Mouse (Mus musculus) MEL (cell line): ENCODE results near the gene Defb22. TPM values are rescaled to one million over a fixed set of nuclear protein-coding genes. Genes with fewer than 3 reads are reported as not detected.

Experiments
- DNase-seq: peaks from one replicate; pipeline ENCODE4 v3.0.0; 2011; ENCODE audit warnings: low read depth, low spot score
- H3K27ac ChIP-seq: 2 replicates; pipeline ENCODE4 v1.5.1; 2012; ENCODE audit warnings: low read depth, mild to moderate bottlenecking, control low read depth, low read length, moderate library complexity; ENCODE audit not compliant: control insufficient read depth
- H3K27me3 ChIP-seq, 2 experiments: fragments of 150-350 bp in 1 of 2; sonication (generic) in 1 of 2; 2 replicates each; pipeline ENCODE4 v1.6.1; 2012; ENCODE audit warnings: low read length in 2 of 2, mild to moderate bottlenecking in 2 of 2, improper control_type of control experiment in 1 of 2, moderate library complexity in 1 of 2; ENCODE audit not compliant: insufficient read depth in 2 of 2, control insufficient read depth in 1 of 2
- H3K36me3 ChIP-seq, 2 experiments: 2 replicates each; pipeline ENCODE4 v1.6.1; 2012 to 2014; ENCODE audit warnings: low read length in 2 of 2, improper control_type of control experiment in 1 of 2, inconsistent platforms in 1 of 2, mild to moderate bottlenecking in 1 of 2; ENCODE audit not compliant: insufficient read depth in 2 of 2, control insufficient read depth in 1 of 2
- H3K4me1 ChIP-seq, 2 experiments: fragments of 150-350 bp in 1 of 2; sonication (generic) in 1 of 2; 2 replicates each; pipeline ENCODE4 v1.6.1; 2012; ENCODE audit warnings: low read length in 2 of 2, improper control_type of control experiment in 1 of 2, mild to moderate bottlenecking in 1 of 2; ENCODE audit not compliant: insufficient read depth in 2 of 2, control insufficient read depth in 1 of 2
- H3K4me3 ChIP-seq, 2 experiments: fragments of 150-350 bp in 1 of 2; sonication (generic) in 1 of 2; 2 replicates each; pipeline ENCODE4 v1.5.1; 2012; ENCODE audit warnings: low read depth in 2 of 2, low read length in 2 of 2, mild to moderate bottlenecking in 2 of 2, moderate library complexity in 2 of 2, control low read depth in 1 of 2, improper control_type of control experiment in 1 of 2; ENCODE audit not compliant: control insufficient read depth in 1 of 2, insufficient read depth in 1 of 2
- H3K79me2 ChIP-seq: 2 replicates; pipeline ENCODE4 v1.6.1; 2012; ENCODE audit warnings: mild to moderate bottlenecking, low read length, moderate library complexity; ENCODE audit not compliant: control insufficient read depth, poor library complexity, insufficient read depth
- H3K9ac ChIP-seq: 2 replicates; pipeline ENCODE4 v1.6.1; 2012; ENCODE audit warnings: low read depth, mild to moderate bottlenecking, control low read depth, low read length, moderate library complexity; ENCODE audit not compliant: control insufficient read depth, poor library complexity, severe bottlenecking
- H3K9me3 ChIP-seq: fragments of 150-350 bp; sonication (generic); replicated peaks from 2 replicates; pipeline ENCODE4 v1.6.1; 2012; ENCODE audit warnings: mild to moderate bottlenecking, low read length, improper control_type of control experiment, moderate library complexity; ENCODE audit not compliant: insufficient read depth
- BHLHE40 ChIP-seq: IDR thresholded peaks from 2 replicates; pipeline ENCODE4 v1.6.1; 2012; ENCODE audit warnings: low read depth, mild to moderate bottlenecking, inconsistent platforms, low read length, improper control_type of control experiment, borderline replicate concordance
- CHD1 ChIP-seq: IDR thresholded peaks from 2 replicates; pipeline ENCODE4 v1.6.1; 2012; ENCODE audit warnings: low read depth, mild to moderate bottlenecking, inconsistent platforms, low read length, improper control_type of control experiment
- CHD2 ChIP-seq: IDR thresholded peaks from 2 replicates; pipeline ENCODE4 v1.6.1; 2011; ENCODE audit warnings: low read length, improper control_type of control experiment
- CTCF ChIP-seq, 3 experiments: IDR thresholded peaks in 2 of 3; conservative IDR thresholded peaks in 1 of 3; 2 replicates each; pipeline ENCODE4 v1.5.1; 2011 to 2012; ENCODE audit warnings: low read length in 3 of 3, low read depth in 2 of 3, mild to moderate bottlenecking in 2 of 3, improper control_type of control experiment in 1 of 3, inconsistent platforms in 1 of 3, mixed read lengths in 1 of 3, moderate library complexity in 1 of 3; ENCODE audit not compliant: control insufficient read depth in 1 of 3, insufficient read depth in 1 of 3, poor library complexity in 1 of 3, severe bottlenecking in 1 of 3
- EP300 ChIP-seq, 2 experiments: IDR thresholded peaks; 2 replicates each; pipeline ENCODE4 v1.6.1; 2011; ENCODE audit warnings: improper control_type of control experiment in 2 of 2, low read length in 2 of 2, low read depth in 1 of 2, mild to moderate bottlenecking in 1 of 2
- GABPA ChIP-seq: IDR thresholded peaks from 2 replicates; pipeline ENCODE4 v1.6.1; 2012; ENCODE audit warnings: low read depth, mild to moderate bottlenecking, inconsistent platforms, low read length, improper control_type of control experiment, moderate library complexity
- GATA1 ChIP-seq: IDR thresholded peaks from 2 replicates; pipeline ENCODE4 v1.6.1; 2011; ENCODE audit warnings: low read depth, low read length, improper control_type of control experiment
- JUND ChIP-seq: IDR thresholded peaks from 2 replicates; pipeline ENCODE4 v1.6.1; 2011; ENCODE audit warnings: low read depth, mild to moderate bottlenecking, improper control_type of control experiment, low read length
- MAFK ChIP-seq: IDR thresholded peaks from 2 replicates; pipeline ENCODE4 v1.6.1; 2011; ENCODE audit warnings: low read depth, mild to moderate bottlenecking, low read length, improper control_type of control experiment, borderline replicate concordance
- MYC ChIP-seq: IDR thresholded peaks from 2 replicates; pipeline ENCODE4 v1.6.1; 2011; ENCODE audit warnings: low read depth, mild to moderate bottlenecking, low read length, improper control_type of control experiment, moderate library complexity
- NRF1 ChIP-seq: IDR thresholded peaks from 2 replicates; pipeline ENCODE4 v1.6.1; 2014; ENCODE audit warnings: low read depth, mild to moderate bottlenecking, inconsistent platforms, low read length, improper control_type of control experiment, moderate library complexity; ENCODE audit not compliant: poor library complexity, insufficient read depth, severe bottlenecking
- POLR2AphosphoS2 ChIP-seq: IDR thresholded peaks from 2 replicates; pipeline ENCODE4 v1.6.1; 2011; ENCODE audit warnings: low read length, improper control_type of control experiment
- POLR2AphosphoS5 ChIP-seq: IDR thresholded peaks from 2 replicates; pipeline ENCODE4 v1.6.1; 2012; ENCODE audit warnings: low read depth, borderline replicate concordance, mild to moderate bottlenecking, inconsistent platforms, low read length, moderate library complexity, mixed read lengths
- RCOR1 ChIP-seq: IDR thresholded peaks from 2 replicates; pipeline ENCODE4 v1.6.1; 2012; ENCODE audit warnings: low read depth, mild to moderate bottlenecking, inconsistent platforms, low read length, improper control_type of control experiment
- SIN3A ChIP-seq: IDR thresholded peaks from 2 replicates; pipeline ENCODE4 v1.6.1; 2012; ENCODE audit warnings: low read length, improper control_type of control experiment, inconsistent platforms
- TBP ChIP-seq: IDR thresholded peaks from 2 replicates; pipeline ENCODE4 v1.8.0; 2011; ENCODE audit warnings: low read depth, low read length, improper control_type of control experiment
- TCF12 ChIP-seq: IDR thresholded peaks from 2 replicates; pipeline ENCODE4 v1.6.1; 2014; ENCODE audit warnings: low read depth, mild to moderate bottlenecking, inconsistent platforms, low read length, improper control_type of control experiment, moderate library complexity
- ZC3H11A ChIP-seq: IDR thresholded peaks from 2 replicates; pipeline ENCODE4 v1.6.1; 2012; ENCODE audit warnings: low read depth, mild to moderate bottlenecking, inconsistent platforms, low read length, improper control_type of control experiment
- ZKSCAN1 ChIP-seq: IDR thresholded peaks from 2 replicates; pipeline ENCODE4 v1.6.1; 2012; ENCODE audit warnings: low read depth, mild to moderate bottlenecking, inconsistent platforms, low read length, improper control_type of control experiment, moderate library complexity
- ZMIZ1 ChIP-seq: IDR thresholded peaks from 2 replicates; pipeline ENCODE4 v1.6.1; 2012; ENCODE audit warnings: low read depth, mild to moderate bottlenecking, inconsistent platforms, low read length, improper control_type of control experiment, moderate library complexity
- ZNF384 ChIP-seq: IDR thresholded peaks from 2 replicates; pipeline ENCODE4 v1.6.1; 2012; ENCODE audit warnings: low read depth, mild to moderate bottlenecking, inconsistent platforms, low read length, improper control_type of control experiment
- polyA plus RNA-seq, 2 experiments: library from polyadenylated mRNA; stranded (reverse) in 1 of 2; unstranded in 1 of 2; fragments of >175 nt in 1 of 2; fragments of >200 nt in 1 of 2; gene quantifications; 2 replicates each; pipeline versions ENCODE4 v1.2.1 to v1.2.4; 2012; ENCODE audit warnings: low replicate concordance in 2 of 2, low read depth in 1 of 2; ENCODE audit not compliant: insufficient read length in 2 of 2, insufficient read depth in 1 of 2, missing spikeins in 1 of 2
- total RNA-seq: library from RNA; depleted of rRNA; stranded (reverse); fragments of 300-350 nt; gene quantifications from 2 replicates; pipeline ENCODE4 v1.2.3, GENCODE M21; 2012

Defb22 gene
- total and polyA plus RNA-seq, 3 experiments: not detected

GRCm38 (mm10) chr2:152459241-152459640 is 30.7 kb downstream of the Defb22 start:
- H3K27me3 ChIP-seq: peaks cover 7 to 18% of the 10 kb centered on the region in 2 experiments; a peak in 3 of 4 replicates
- H3K79me2 ChIP-seq: no peaks in the 10 kb centered on the region
- no peak for DNase-seq
- no peak overlapping the region for H3K4me3 ChIP-seq
- no peaks in the 10 kb centered on the region for H3K4me1 ChIP-seq
- H3K36me3 ChIP-seq: no peaks in the 10 kb centered on the region
- H3K27ac ChIP-seq: no peak overlapping the region
- no peak for TF ChIP-seq NRF1
- no peak for TF ChIP-seq CHD2
- TF ChIP-seq BHLHE40: no peak
- TF ChIP-seq ZKSCAN1: no peak
- no peak for TF ChIP-seq SIN3A
- TF ChIP-seq GATA1: no peak
- TF ChIP-seq GABPA: no peak
- TF ChIP-seq EP300 (IDR thresholded peaks at IDR 0.05; ENCODE audit: low read depth in 1 of 2, low read length in 2 of 2): no peak
- no peak for TF ChIP-seq JUND
- no peak for TF ChIP-seq CHD1
- TF ChIP-seq TCF12: no peak
- no peak for TF ChIP-seq ZNF384
- no peak for TF ChIP-seq MYC
- no peak for TF ChIP-seq MAFK
- no peaks in the 10 kb centered on the region for H3K9me3 ChIP-seq
- no peak overlapping the region for H3K9ac ChIP-seq

GRCm38 (mm10) chr2:152452101-152452781 is 37.7 kb downstream of the Defb22 start:
- H3K27me3 ChIP-seq: peaks cover 4 to 9% of the 10 kb centered on the region in 2 experiments; a peak in 2 of 4 replicates
- peaks cover 2% of the 10 kb centered on the region in 2 experiments; a peak in 3 of 4 replicates for H3K4me1 ChIP-seq
- H3K36me3 ChIP-seq: no peaks in the 10 kb centered on the region; a peak in 1 of 4 replicates
- H3K9ac ChIP-seq: no peak overlapping the region
- no peak overlapping the region for H3K4me3 ChIP-seq
- no peak overlapping the region for H3K27ac ChIP-seq
- DNase-seq: no peak
- H3K9me3 ChIP-seq: no peaks in the 10 kb centered on the region
- H3K79me2 ChIP-seq: no peaks in the 10 kb centered on the region
- TF ChIP-seq GATA1 (no peak), RCOR1 (no peak), ZMIZ1 (no peak), POLR2AphosphoS2 (no peak), CTCF (IDR thresholded peaks at IDR 0.05 in 2 of 3, conservative IDR thresholded peaks at IDR 0.05 in 1 of 3; ENCODE audit: control insufficient read depth in 1 of 3, insufficient read depth in 1 of 3, low read depth in 2 of 3, low read length in 3 of 3, poor library complexity in 1 of 3, severe bottlenecking in 1 of 3) (no peak), TBP (no peak), ZKSCAN1 (no peak), CHD1 (no peak), ZC3H11A (no peak), CHD2 (no peak), POLR2AphosphoS5 (no peak)
